Mouse (Mus musculus) embryonic fibroblast, embryonic 13.5 days (primary cell): ENCODE data around the gene Theg.

Experiments used
- CTCF ChIP-seq: IDR thresholded peaks from 2 replicates; pipeline ENCODE4 v1.5.1; 2011; ENCODE audit warnings: mild to moderate bottlenecking, control low read depth, low read length, moderate library complexity, borderline replicate concordance; ENCODE audit not compliant: insufficient read depth
- POLR2A ChIP-seq: IDR thresholded peaks from 2 replicates; pipeline ENCODE4 v1.6.1; 2011; ENCODE audit warnings: low read depth, mild to moderate bottlenecking, control low read depth, low read length, moderate library complexity

GRCm38 (mm10) chr10:79595590-79595929, 8.4 kb upstream of the Theg start:
- no peak for TF ChIP-seq POLR2A
- no peak for TF ChIP-seq CTCF
